Mouse (Mus musculus) CH12.LX (cell line): ENCODE data around the gene Map2k5. TPM values are rescaled to one million over a fixed set of nuclear protein-coding genes. Genes with fewer than 3 reads are reported as not detected.

Experiments used
- DNase-seq: peaks from one replicate; pipeline ENCODE4 v3.0.0-alpha.2; 2013; ENCODE audit errors: extremely low read depth
- H3K27ac ChIP-seq: 2 replicates; pipeline ENCODE4 v1.5.1; 2012; ENCODE audit warnings: low read depth, mild to moderate bottlenecking, control low read depth, moderate library complexity; ENCODE audit not compliant: insufficient read depth
- H3K27me3 ChIP-seq: replicated peaks from 2 replicates; pipeline ENCODE3; 2012; ENCODE audit warnings: inconsistent platforms
- H3K36me3 ChIP-seq, 2 experiments: replicated peaks in 1 of 2; 2 replicates each; pipeline versions ENCODE3 to v1.6.1; 2012; ENCODE audit warnings: inconsistent platforms in 1 of 2, low read length in 1 of 2, mild to moderate bottlenecking in 1 of 2, mixed read lengths in 1 of 2, moderate library complexity in 1 of 2; ENCODE audit not compliant: control insufficient read depth in 1 of 2, insufficient read depth in 1 of 2
- H3K4me1 ChIP-seq, 2 experiments: 2 replicates each; pipeline ENCODE4 v1.6.1; 2012; ENCODE audit warnings: inconsistent platforms in 1 of 2, moderate library complexity in 1 of 2; ENCODE audit not compliant: insufficient read depth in 2 of 2, control insufficient read depth in 1 of 2
- H3K4me2 ChIP-seq: 2 replicates; pipeline ENCODE4 v1.6.1; 2012; ENCODE audit warnings: low read depth, mild to moderate bottlenecking, control low read depth; ENCODE audit not compliant: poor library complexity, insufficient read depth, severe bottlenecking
- H3K4me3 ChIP-seq, 3 experiments: fragments of 150-350 bp in 1 of 3; sonication (generic) in 1 of 3; replicated peaks in 1 of 3; 2 replicates each; pipeline versions ENCODE3 to v1.5.1; 2011 to 2012; ENCODE audit warnings: low read depth in 2 of 3, low read length in 2 of 3, mild to moderate bottlenecking in 2 of 3, moderate library complexity in 2 of 3, control low read depth in 1 of 3, improper control_type of control experiment in 1 of 3, inconsistent platforms in 1 of 3, mixed read lengths in 1 of 3; ENCODE audit not compliant: poor library complexity in 1 of 3
- H3K79me2 ChIP-seq: replicated peaks from 2 replicates; pipeline ENCODE4 v1.6.1; 2012; ENCODE audit warnings: mild to moderate bottlenecking, moderate library complexity; ENCODE audit not compliant: control insufficient read depth, poor library complexity, insufficient read depth, severe bottlenecking; ENCODE audit errors: extremely low read depth
- H3K9ac ChIP-seq: 2 replicates; pipeline ENCODE4 v1.6.1; 2012; ENCODE audit warnings: low read depth, mild to moderate bottlenecking, control low read depth, moderate library complexity; ENCODE audit not compliant: insufficient read depth
- H3K9me3 ChIP-seq: replicated peaks from 2 replicates; pipeline ENCODE3; 2012; ENCODE audit warnings: low read length, inconsistent platforms, mixed read lengths
- CHD2 ChIP-seq: IDR thresholded peaks from 2 replicates; pipeline ENCODE4 v1.6.1; 2011; ENCODE audit warnings: low read length, improper control_type of control experiment
- ELF1 ChIP-seq: IDR thresholded peaks from 2 replicates; pipeline ENCODE4 v1.6.1; 2014; ENCODE audit warnings: low read depth, mild to moderate bottlenecking, inconsistent platforms, low read length, improper control_type of control experiment
- ETS1 ChIP-seq: conservative IDR thresholded peaks from 2 replicates; pipeline ENCODE4 v1.6.1; 2012; ENCODE audit warnings: low read depth, mild to moderate bottlenecking, inconsistent platforms, low read length, improper control_type of control experiment, moderate library complexity
- GABPA ChIP-seq: IDR thresholded peaks from 2 replicates; pipeline ENCODE4 v1.6.1; 2012; ENCODE audit warnings: low read depth, low read length, improper control_type of control experiment, inconsistent platforms; ENCODE audit not compliant: insufficient replicate concordance
- HCFC1 ChIP-seq: IDR thresholded peaks from 2 replicates; pipeline ENCODE4 v1.6.1; 2012; ENCODE audit warnings: low read depth, mild to moderate bottlenecking, inconsistent platforms, low read length, improper control_type of control experiment
- IRF4 ChIP-seq: IDR thresholded peaks from 2 replicates; pipeline ENCODE4 v1.6.1; 2014; ENCODE audit warnings: low read depth, mild to moderate bottlenecking, inconsistent platforms, low read length, improper control_type of control experiment
- JUND ChIP-seq: conservative IDR thresholded peaks from 2 replicates; pipeline ENCODE4 v1.6.1; 2011; ENCODE audit warnings: low read depth, low read length, improper control_type of control experiment
- KAT2A ChIP-seq: IDR thresholded peaks from 2 replicates; pipeline ENCODE4 v1.6.1; 2012; ENCODE audit warnings: low read length, improper control_type of control experiment, inconsistent platforms; ENCODE audit not compliant: insufficient replicate concordance
- MAX ChIP-seq: IDR thresholded peaks from 2 replicates; pipeline ENCODE4 v1.6.1; 2011; ENCODE audit warnings: low read length, improper control_type of control experiment
- MAZ ChIP-seq: IDR thresholded peaks from 2 replicates; pipeline ENCODE4 v1.6.1; 2012; ENCODE audit warnings: low read depth, mild to moderate bottlenecking, inconsistent platforms, low read length, improper control_type of control experiment, moderate library complexity
- MEF2A ChIP-seq: IDR thresholded peaks from 2 replicates; pipeline ENCODE4 v1.6.1; 2014; ENCODE audit warnings: low read depth, mild to moderate bottlenecking, inconsistent platforms, low read length, improper control_type of control experiment, borderline replicate concordance
- MXI1 ChIP-seq: IDR thresholded peaks from 2 replicates; pipeline ENCODE4 v1.6.1; 2011; ENCODE audit warnings: mild to moderate bottlenecking, low read depth, low read length, improper control_type of control experiment
- MYC ChIP-seq: IDR thresholded peaks from 2 replicates; pipeline ENCODE4 v1.6.1; 2011; ENCODE audit warnings: low read depth, mild to moderate bottlenecking, improper control_type of control experiment, low read length
- PAX5 ChIP-seq: IDR thresholded peaks from 2 replicates; pipeline ENCODE4 v1.6.1; 2012; ENCODE audit warnings: low read length, inconsistent platforms, mixed read lengths
- POLR2A ChIP-seq: IDR thresholded peaks from 2 replicates; pipeline ENCODE4 v1.6.1; 2011; ENCODE audit warnings: low read depth, mild to moderate bottlenecking, improper control_type of control experiment, low read length
- RCOR1 ChIP-seq: conservative IDR thresholded peaks from 2 replicates; pipeline ENCODE4 v1.6.1; 2012; ENCODE audit warnings: low read depth, mild to moderate bottlenecking, inconsistent platforms, low read length, improper control_type of control experiment
- SIN3A ChIP-seq: IDR thresholded peaks from 2 replicates; pipeline ENCODE4 v1.6.1; 2012; ENCODE audit warnings: low read length, improper control_type of control experiment, inconsistent platforms
- SMC3 ChIP-seq: IDR thresholded peaks from 2 replicates; pipeline ENCODE4 v1.6.1; 2011; ENCODE audit warnings: low read depth, low read length, improper control_type of control experiment
- TBP ChIP-seq: conservative IDR thresholded peaks from 2 replicates; pipeline ENCODE4 v1.6.1; 2011; ENCODE audit warnings: low read depth, low read length, improper control_type of control experiment
- TCF12 ChIP-seq: IDR thresholded peaks from 2 replicates; pipeline ENCODE4 v1.6.1; 2014; ENCODE audit warnings: low read depth, mild to moderate bottlenecking, inconsistent platforms, low read length, improper control_type of control experiment
- USF2 ChIP-seq: conservative IDR thresholded peaks from 2 replicates; pipeline ENCODE4 v1.6.1; 2011; ENCODE audit warnings: low read depth, low read length, improper control_type of control experiment
- ZKSCAN1 ChIP-seq: IDR thresholded peaks from 2 replicates; pipeline ENCODE4 v1.6.1; 2012; ENCODE audit warnings: low read depth, inconsistent platforms, low read length, improper control_type of control experiment, borderline replicate concordance
- ZMIZ1 ChIP-seq: IDR thresholded peaks from 2 replicates; pipeline ENCODE4 v1.6.1; 2012; ENCODE audit warnings: low read depth, mild to moderate bottlenecking, inconsistent platforms, low read length, improper control_type of control experiment
- dilution Hi-C: fragments of 300-500 bp; cut with MboI; formaldehyde crosslinking; loops from 2 replicates; pipeline ENCODE4 v1.14.3; 2020; ENCODE audit warnings: low sequenced_read_pairs; ENCODE audit not compliant: extremely low pct_unique_long_range_greater_than_20kb, extremely low pct_ligation_motif_present
- in situ Hi-C: fragments of 300-500 bp; cut with MboI; formaldehyde crosslinking; loops from 3 replicates; pipeline ENCODE4 v1.14.3; 2019; ENCODE audit warnings: low sequenced_read_pairs, low pct_ligation_motif_present, low pct_unique_long_range_greater_than_20kb, mixed read lengths
- polyA plus RNA-seq: library from polyadenylated mRNA; unstranded; fragments of >175 nt; gene quantifications from 2 replicates; pipeline ENCODE4 v1.2.1, GENCODE M21; 2012; ENCODE audit warnings: low read depth; ENCODE audit not compliant: insufficient read length
- total RNA-seq, 2 experiments: library from RNA; depleted of rRNA; stranded (reverse); fragments of 300-350 nt in 1 of 2; fragments of >200 nt in 1 of 2; gene quantifications; 2 replicates each; pipeline ENCODE4 v1.2.3; 2012 to 2014

Gene Map2k5
- total and polyA plus RNA-seq, 3 experiments: 10.8 to 22.6 (median 11.2) TPM

- H3K4me1 ChIP-seq: peaks cover 6 to 33% of the 10 kb centered on the region in 2 experiments; a peak in 3 of 4 replicates
- TF ChIP-seq CHD2 (no peak), MYC (no peak), PAX5 (no peak), POLR2A (no peak), USF2 (no peak), MAX (no peak), ZMIZ1 (no peak), SIN3A (no peak), JUND (no peak), ELF1 (no peak), MXI1 (no peak), ETS1 (no peak)
- H3K79me2 ChIP-seq: no peaks in the 10 kb centered on the region; the same call in 1 of the 2 replicates
- no peak overlapping the region for H3K4me3 ChIP-seq
- H3K27ac ChIP-seq: no peak overlapping the region
- in situ Hi-C loops (no loop called here), dilution Hi-C loops (no loop called here)
- H3K27me3 ChIP-seq: no peaks in the 10 kb centered on the region
- DNase-seq: no peak
- H3K36me3 ChIP-seq: peaks cover 13 to 67% of the 10 kb centered on the region in 2 experiments
- H3K9ac ChIP-seq: no peak overlapping the region
- H3K9me3 ChIP-seq: no peaks in the 10 kb centered on the region
- no peak overlapping the region for H3K4me2 ChIP-seq
Measured at GRCm38 (mm10) chr9:63373315-63373714, 4.4 kb downstream of the Map2k5 start.

DNA sequence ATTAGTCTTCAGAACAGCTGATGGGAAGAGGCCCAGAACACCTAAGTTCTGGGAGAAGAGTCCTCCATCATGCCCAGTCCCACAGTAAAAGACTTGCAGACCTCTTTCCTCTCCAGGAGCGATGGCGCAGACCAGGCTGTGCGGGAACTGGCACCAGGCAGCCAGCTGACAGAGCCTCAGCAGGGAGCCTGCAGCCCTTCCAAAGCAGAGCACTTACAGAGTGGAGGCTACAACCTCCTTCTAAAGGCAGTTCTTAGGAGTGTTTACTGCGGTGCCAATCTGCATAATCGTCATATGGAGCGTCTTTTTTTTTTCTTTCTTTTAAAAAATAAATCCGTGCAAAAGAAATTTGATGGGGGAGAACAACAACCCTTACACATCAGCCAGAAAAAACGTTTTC is 5.2 kb downstream of the Map2k5 start:
- dilution Hi-C loops: no loop called here
- H3K9ac ChIP-seq: no peak overlapping the region
- in situ Hi-C loops: no loop called here

DNA sequence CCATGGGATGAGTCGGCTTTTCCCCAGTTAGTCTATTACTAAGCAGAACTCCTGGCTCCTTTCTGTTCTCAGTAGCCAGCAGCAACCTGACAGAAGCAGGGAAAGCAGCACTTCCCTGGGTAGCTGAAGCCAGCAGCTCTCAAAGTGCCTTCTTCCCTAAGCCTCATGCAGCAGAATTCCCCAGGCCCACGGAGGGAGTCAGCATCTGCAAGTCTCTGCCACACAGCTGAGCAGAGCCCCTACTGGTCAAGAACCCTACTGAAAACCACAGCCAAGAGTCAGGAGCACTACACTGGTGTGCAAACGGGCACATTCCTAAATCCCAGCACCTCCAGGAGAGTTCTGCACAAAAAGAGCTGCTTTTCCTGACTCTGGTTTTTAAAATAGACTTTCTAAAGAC is 17.3 kb downstream of the Map2k5 start:
- dilution Hi-C loops: no loop called here
- no peak overlapping the region for H3K4me3 ChIP-seq

More for the DNA sequence above, 5.2 kb downstream of the Map2k5 start:
- no peaks in the 10 kb centered on the region for H3K9me3 ChIP-seq
- no peak for DNase-seq
- H3K27me3 ChIP-seq: no peaks in the 10 kb centered on the region
- peaks cover 13 to 73% of the 10 kb centered on the region in 2 experiments for H3K36me3 ChIP-seq
- H3K4me1 ChIP-seq: peaks cover 6 to 41% of the 10 kb centered on the region in 2 experiments; a peak in 3 of 4 replicates
- H3K27ac ChIP-seq: no peak overlapping the region
- no peak overlapping the region for H3K4me3 ChIP-seq
- H3K79me2 ChIP-seq: no peaks in the 10 kb centered on the region; the same call in 1 of the 2 replicates
- no peak for TF ChIP-seq CHD2
- TF ChIP-seq, all 38 proteins: peak for 0
- no peak overlapping the region for H3K4me2 ChIP-seq

More for the DNA sequence above, 17.3 kb downstream of the Map2k5 start:
- Histone ChIP-seq H3K9me3 (peaks cover 2% of the 10 kb centered on the region), H3K4me1 (peaks cover 0 to 9% of the 10 kb centered on the region in 2 experiments; a peak in 2 of 4 replicates), H3K9ac (no peak overlapping the region), H3K27ac (no peak overlapping the region), H3K79me2 (no peaks in the 10 kb centered on the region), H3K4me2 (no peak overlapping the region), H3K36me3 (peaks cover 18 to 69% of the 10 kb centered on the region in 2 experiments), H3K27me3 (no peaks in the 10 kb centered on the region)
- DNase-seq: no peak
- TF ChIP-seq SMC3 (no peak), MEF2A (no peak), RCOR1 (no peak), TCF12 (no peak), KAT2A (no peak), GABPA (no peak), MAX (no peak), MAZ (no peak), TBP (no peak), IRF4 (no peak), HCFC1 (no peak), ZKSCAN1 (no peak), MYC (no peak)
- in situ Hi-C loops: no loop called here
